Mouse (Mus musculus) urinary bladder, postnatal 4 days (tissue): ENCODE data around the gene Snap91.
A peak's percentile ranks its signal among the peaks of the same experiment; 100 is the strongest.

ENCODE experiments used
- DNase-seq, 2 experiments: peaks; one replicate each; pipeline ENCODE4 v3.0.0; 2021 to 2022; ENCODE audit warnings: low spot score in 2 of 2

The Snap91 gene

GRCm38 (mm10) chr9:86744041-86744440, 136.4 kb downstream of the Snap91 start:
- no peak for DNase-seq

- DNase-seq: peak in 1 of 2 experiments; percentile 58
These were observed 137.2 kb downstream of the Snap91 start, which contains the start of gene Prss35 for GRCm38 (mm10) chr9:86742959-86743911. Gene Prss35, plus strand, starts transcription at chr9:86743649.

- DNase-seq: no peak
These were observed 140.5 kb downstream of the Snap91 start for GRCm38 (mm10) chr9:86739971-86740370.

GRCm38 (mm10) chr9:86738801-86739200, 141.7 kb downstream of the Snap91 start:
- DNase-seq: no peak

- no peak for DNase-seq
These were observed 142.4 kb downstream of the Snap91 start for GRCm38 (mm10) chr9:86738067-86738466.

- no peak for DNase-seq
These were observed 143.5 kb downstream of the Snap91 start for GRCm38 (mm10) chr9:86736991-86737390.

GRCm38 (mm10) chr9:86734795-86735194, 145.7 kb downstream of the Snap91 start:
- DNase-seq: no peak

GRCm38 (mm10) chr9:86734357-86734756, 146.1 kb downstream of the Snap91 start:
- DNase-seq: no peak

- DNase-seq: no peak
These were observed 150.6 kb downstream of the Snap91 start for GRCm38 (mm10) chr9:86729811-86730210.

- no peak for DNase-seq
These were observed 151.4 kb downstream of the Snap91 start for GRCm38 (mm10) chr9:86729084-86729483.

GRCm38 (mm10) chr9:86728214-86728814, 152.1 kb downstream of the Snap91 start:
- DNase-seq: no peak

- DNase-seq: no peak
These were observed 154.1 kb downstream of the Snap91 start for GRCm38 (mm10) chr9:86726381-86726720.

GRCm38 (mm10) chr9:86725604-86726380, 154.7 kb downstream of the Snap91 start:
- DNase-seq: no peak

GRCm38 (mm10) chr9:86725066-86725465, 155.4 kb downstream of the Snap91 start:
- no peak for DNase-seq

- no peak for DNase-seq
These were observed 159.7 kb downstream of the Snap91 start for GRCm38 (mm10) chr9:86720794-86721193.

GRCm38 (mm10) chr9:86720227-86720626, 160.2 kb downstream of the Snap91 start:
- no peak for DNase-seq

- no peak for DNase-seq
These were observed 163.3 kb downstream of the Snap91 start for GRCm38 (mm10) chr9:86717119-86717518.

GRCm38 (mm10) chr9:86716540-86716939, 163.9 kb downstream of the Snap91 start:
- DNase-seq: no peak
